Mouse (Mus musculus) cerebellum, adult 2 months (tissue): ENCODE results near the gene Uckl1.

Experiments used
- CTCF ChIP-seq: fragments of 200-500 bp; IDR thresholded peaks from 2 replicates; pipeline ENCODE4 v1.5.1; 2011; ENCODE audit warnings: low read depth, mild to moderate bottlenecking, control low read depth, low read length, moderate library complexity, borderline replicate concordance; ENCODE audit not compliant: insufficient read depth
- POLR2A ChIP-seq: fragments of 200-500 bp; IDR thresholded peaks from 2 replicates; pipeline ENCODE4 v1.6.1; 2011; ENCODE audit warnings: low read length, control low read depth, borderline replicate concordance; ENCODE audit not compliant: insufficient read depth

DNA sequence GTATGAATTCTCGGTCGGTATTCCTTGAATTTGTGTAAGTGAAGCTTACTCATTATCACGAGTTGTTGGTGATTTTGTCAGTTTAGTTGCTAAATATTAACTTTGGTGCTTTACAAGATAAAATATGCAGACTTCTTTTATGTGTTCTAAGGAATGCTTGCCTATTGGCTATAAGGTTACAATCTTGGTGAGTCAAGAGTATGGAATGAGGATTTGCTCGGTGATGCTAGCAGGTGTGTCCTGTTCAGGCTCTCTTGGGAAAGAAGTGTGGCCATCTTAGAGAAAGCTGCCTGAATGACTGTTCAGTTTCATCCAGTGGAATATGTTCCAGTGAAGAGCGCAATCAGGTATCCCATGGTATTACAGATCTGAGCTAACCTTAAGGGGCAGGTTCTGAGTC, 59.2 kb downstream of the Uckl1 start:
- TF ChIP-seq CTCF (no peak), POLR2A (no peak)
